Mouse (Mus musculus): ENCODE results near the gene Pdpr. TPM values are rescaled to one million over a fixed set of nuclear protein-coding genes. Genes with fewer than 3 reads are reported as not detected.

Gene Pdpr
- 11.5 and 14.0 TPM in 2 replicates for polyA plus RNA-seq (2015; fragmentation: Nextera tagmentation; extraction: Ambion mirVana)

- H3K4me3 ChIP-seq: peak within 1 kb of the TSS; percentile 76
- H3K9me3 ChIP-seq: no peaks in the 10 kb centered on the region
- 6% methylated on average over 42 of the region's 72 CpGs for WGBS
- peak within 1 kb of the TSS; percentile 71 for H3K27ac ChIP-seq (replicated peaks)
- no peaks in the 10 kb centered on the region for H3K36me3 ChIP-seq
- peak; percentile 94 for ATAC-seq (replicated peaks)
- H3K9ac ChIP-seq (replicated peaks): peak within 1 kb of the TSS; percentile 68
- H3K4me1 ChIP-seq: peaks cover 17% of the 10 kb centered on the region
- H3K4me2 ChIP-seq (replicated peaks): peak within 1 kb of the TSS; percentile 88
- no peaks in the 10 kb centered on the region for H3K27me3 ChIP-seq
Observed at GRCm38 (mm10) chr8:111093865-111094718, at the start of gene Pdpr. TSS of gene Pdpr (plus strand) at chr8:111094630.

GRCm38 (mm10) chr8:111048694-111049093 lies 45.7 kb upstream of the Pdpr start:
- H3K4me2 ChIP-seq (replicated peaks): no peak overlapping the region
- H3K4me3 ChIP-seq: no peak overlapping the region
- H3K36me3 ChIP-seq: peaks cover 97% of the 10 kb centered on the region
- no peaks in the 10 kb centered on the region for H3K27me3 ChIP-seq
- H3K4me1 ChIP-seq: no peaks in the 10 kb centered on the region
- H3K9ac ChIP-seq (replicated peaks): no peak overlapping the region
- no peak overlapping the region for H3K27ac ChIP-seq (replicated peaks)
- WGBS: 92% methylated on average over 2 of the region's 2 CpGs
- no peak for ATAC-seq (replicated peaks)
- no peaks in the 10 kb centered on the region for H3K9me3 ChIP-seq

GRCm38 (mm10) chr8:111049106-111049505 lies 45.3 kb upstream of the Pdpr start:
- no peaks in the 10 kb centered on the region for H3K27me3 ChIP-seq
- WGBS: 97% methylated on average over 7 of the region's 7 CpGs
- ATAC-seq (replicated peaks): no peak
- peaks cover 97% of the 10 kb centered on the region for H3K36me3 ChIP-seq
- no peak overlapping the region for H3K9ac ChIP-seq (replicated peaks)
- no peaks in the 10 kb centered on the region for H3K4me1 ChIP-seq
- no peaks in the 10 kb centered on the region for H3K9me3 ChIP-seq
- no peak overlapping the region for H3K4me2 ChIP-seq (replicated peaks)
- H3K27ac ChIP-seq (replicated peaks): no peak overlapping the region
- no peak overlapping the region for H3K4me3 ChIP-seq

GRCm38 (mm10) chr8:111053827-111054518 lies 40.5 kb upstream of the Pdpr start:
- H3K27me3 ChIP-seq: no peaks in the 10 kb centered on the region
- H3K27ac ChIP-seq (replicated peaks): no peak overlapping the region
- 91% methylated on average over 12 of the region's 12 CpGs for WGBS
- ATAC-seq (replicated peaks): no peak
- H3K4me3 ChIP-seq: no peak overlapping the region
- H3K36me3 ChIP-seq: peaks cover 71% of the 10 kb centered on the region
- H3K9ac ChIP-seq (replicated peaks): no peak overlapping the region
- H3K4me2 ChIP-seq (replicated peaks): no peak overlapping the region
- H3K9me3 ChIP-seq: no peaks in the 10 kb centered on the region
- H3K4me1 ChIP-seq: peaks cover 13% of the 10 kb centered on the region

GRCm38 (mm10) chr8:111055031-111055634 lies 39.3 kb upstream of the Pdpr start:
- Histone ChIP-seq H3K27ac (replicated peaks) (no peak overlapping the region), H3K9me3 (no peaks in the 10 kb centered on the region), H3K4me3 (no peak overlapping the region), H3K9ac (replicated peaks) (no peak overlapping the region), H3K4me2 (replicated peaks) (no peak overlapping the region), H3K36me3 (peaks cover 59% of the 10 kb centered on the region), H3K27me3 (no peaks in the 10 kb centered on the region), H3K4me1 (peaks cover 13% of the 10 kb centered on the region)
- WGBS: 92% methylated on average over 17 of the region's 17 CpGs
- ATAC-seq (replicated peaks): no peak

GRCm38 (mm10) chr8:111055661-111056060 lies 38.8 kb upstream of the Pdpr start:
- no peak overlapping the region for H3K9ac ChIP-seq (replicated peaks)
- H3K4me2 ChIP-seq (replicated peaks): no peak overlapping the region
- no peak overlapping the region for H3K27ac ChIP-seq (replicated peaks)
- WGBS: 70% methylated on average over 2 of the region's 2 CpGs
- peaks cover 54% of the 10 kb centered on the region for H3K36me3 ChIP-seq
- peak overlapping the region; percentile 98; the same call in 1 of the 2 replicates for H3K4me3 ChIP-seq
- H3K27me3 ChIP-seq: no peaks in the 10 kb centered on the region
- no peaks in the 10 kb centered on the region for H3K9me3 ChIP-seq
- peaks cover 14% of the 10 kb centered on the region for H3K4me1 ChIP-seq
- ATAC-seq (replicated peaks): peak; percentile 42; the same call in 1 of the 2 replicates

GRCm38 (mm10) chr8:111056158-111056663 lies 38.2 kb upstream of the Pdpr start, which contains the start of gene Exosc6:
TSS of gene Exosc6 (plus strand) at chr8:111056339.
- H3K9ac ChIP-seq (replicated peaks): peak within 1 kb of the TSS; percentile 80
- under 1% methylated on average over 58 of the region's 68 CpGs for WGBS
- H3K4me3 ChIP-seq: peak within 1 kb of the TSS; percentile 98
- H3K4me2 ChIP-seq (replicated peaks): peak within 1 kb of the TSS; percentile 99
- peaks cover 19% of the 10 kb centered on the region for H3K4me1 ChIP-seq
- peaks cover 50% of the 10 kb centered on the region for H3K36me3 ChIP-seq
- H3K9me3 ChIP-seq: no peaks in the 10 kb centered on the region
- peak within 1 kb of the TSS; percentile 78 for H3K27ac ChIP-seq (replicated peaks)
- ATAC-seq (replicated peaks): peak; percentile 97
- no peaks in the 10 kb centered on the region for H3K27me3 ChIP-seq

GRCm38 (mm10) chr8:111056691-111057293 lies 37.6 kb upstream of the Pdpr start:
- Histone ChIP-seq H3K4me1 (peaks cover 25% of the 10 kb centered on the region), H3K27ac (replicated peaks) (peak overlapping the region; percentile 78), H3K27me3 (no peaks in the 10 kb centered on the region), H3K9ac (replicated peaks) (peak overlapping the region; percentile 80), H3K36me3 (peaks cover 44% of the 10 kb centered on the region), H3K4me3 (peak overlapping the region; percentile 98), H3K4me2 (replicated peaks) (peak overlapping the region; percentile 99), H3K9me3 (no peaks in the 10 kb centered on the region)
- peak; percentile 46 for ATAC-seq (replicated peaks)
- WGBS: under 1% methylated on average over 59 of the region's 63 CpGs

GRCm38 (mm10) chr8:111058946-111059572 lies 35.4 kb upstream of the Pdpr start:
- no peaks in the 10 kb centered on the region for H3K27me3 ChIP-seq
- H3K9me3 ChIP-seq: no peaks in the 10 kb centered on the region
- H3K36me3 ChIP-seq: peaks cover 21% of the 10 kb centered on the region
- H3K27ac ChIP-seq (replicated peaks): no peak overlapping the region
- no peak overlapping the region for H3K4me3 ChIP-seq
- no peak overlapping the region for H3K9ac ChIP-seq (replicated peaks)
- no peak for ATAC-seq (replicated peaks)
- WGBS: 83% methylated on average over 2 of the region's 2 CpGs
- H3K4me2 ChIP-seq (replicated peaks): no peak overlapping the region
- H3K4me1 ChIP-seq: peaks cover 30% of the 10 kb centered on the region

GRCm38 (mm10) chr8:111061688-111062071 lies 32.8 kb upstream of the Pdpr start:
- H3K4me3 ChIP-seq: peak overlapping the region; percentile 91
- no peaks in the 10 kb centered on the region for H3K27me3 ChIP-seq
- H3K4me2 ChIP-seq (replicated peaks): peak overlapping the region; percentile 73
- peak overlapping the region; percentile 82 for H3K9ac ChIP-seq (replicated peaks)
- 0 out of 2 replicates have a peak, but pooled peaks cover 5% of the 10 kb centered on the region for H3K36me3 ChIP-seq
- no peak; the same call in 1 of the 2 replicates for ATAC-seq (replicated peaks)
- WGBS: under 1% methylated on average over 14 of the region's 14 CpGs
- H3K4me1 ChIP-seq: peaks cover 30% of the 10 kb centered on the region
- peak overlapping the region; percentile 93 for H3K27ac ChIP-seq (replicated peaks)
- H3K9me3 ChIP-seq: no peaks in the 10 kb centered on the region

Measured in forebrain, embryonic 15.5 days (tissue).